Mouse (Mus musculus) liver, adult 2 months (tissue): ENCODE results near the gene D1Pas1.

Source experiments
- CTCF ChIP-seq: fragments of 200-500 bp; IDR thresholded peaks from 2 replicates; pipeline ENCODE4 v1.5.1; 2011; ENCODE audit warnings: low read depth, low read length, control low read depth
- POLR2A ChIP-seq: fragments of 200-500 bp; IDR thresholded peaks from 2 replicates; pipeline ENCODE4 v1.6.1; 2011; ENCODE audit warnings: low read length, control low read depth; ENCODE audit not compliant: insufficient read depth; ENCODE audit errors: extremely low read depth

- TF ChIP-seq CTCF (no peak), POLR2A (no peak)
These were observed 36.9 kb upstream of the D1Pas1 start for GRCm38 (mm10) chr1:186930160-186930887.
